Mouse (Mus musculus) lung, postnatal 0 days (tissue): Measurements from ENCODE around the gene Bad. TPM values are rescaled to one million over a fixed set of nuclear protein-coding genes. Genes with fewer than 3 reads are reported as not detected.
"Not testable (repeated sequence)": the region's sequence is repeated elsewhere in the genome, so short reads cannot be mapped to it uniquely, and the experiment has no call there.

Source experiments
- ATAC-seq: fragments of 200-750 bp; cut with Nextera tagmentation; 2 replicates; pipeline ENCODE4 v1.8.0; 2017; ENCODE audit warnings: moderate library complexity
- DNase-seq: peaks from one replicate; pipeline ENCODE4 v3.0.0-alpha.2; 2016; ENCODE audit warnings: low spot score
- H3K27ac ChIP-seq: fragments of 300-500 bp; sonication (generic); 2 replicates; pipeline ENCODE4 v1.5.1; 2014; ENCODE audit warnings: antibody characterized with exemption, mild to moderate bottlenecking, low read length, mixed read lengths
- H3K27me3 ChIP-seq: fragments of 300-500 bp; sonication (generic); replicated peaks from 2 replicates; pipeline ENCODE4 v1.6.1; 2014; ENCODE audit warnings: low read length, mixed read lengths; ENCODE audit not compliant: insufficient read depth
- H3K36me3 ChIP-seq: fragments of 300-500 bp; sonication (generic); 2 replicates; pipeline ENCODE4 v1.6.1; 2014; ENCODE audit warnings: low read length, mixed read lengths; ENCODE audit not compliant: insufficient read depth
- H3K4me1 ChIP-seq: fragments of 300-500 bp; sonication (generic); 2 replicates; pipeline ENCODE4 v1.6.1; 2014; ENCODE audit warnings: antibody characterized with exemption, low read depth, low read length, mixed read lengths; ENCODE audit not compliant: insufficient read depth
- H3K4me2 ChIP-seq: fragments of 300-500 bp; sonication (generic); replicated peaks from 2 replicates; pipeline ENCODE4 v1.6.1; 2014; ENCODE audit warnings: low read depth, mild to moderate bottlenecking, low read length, moderate library complexity, mixed read lengths
- H3K4me3 ChIP-seq: fragments of 300-500 bp; sonication (generic); 2 replicates; pipeline ENCODE4 v1.5.1; 2014; ENCODE audit warnings: low read depth, low read length
- H3K9ac ChIP-seq: fragments of 300-500 bp; sonication (generic); replicated peaks from 2 replicates; pipeline ENCODE4 v1.6.1; 2014; ENCODE audit warnings: low read depth, mild to moderate bottlenecking
- H3K9me3 ChIP-seq: fragments of 300-500 bp; sonication (generic); 2 replicates; pipeline ENCODE4 v1.6.1; 2016; ENCODE audit warnings: low read length, mixed read lengths
- CTCF ChIP-seq: IDR thresholded peaks from 2 replicates; pipeline ENCODE4 v1.5.1; 2016; ENCODE audit warnings: antibody characterized with exemption, mild to moderate bottlenecking
- EP300 ChIP-seq: IDR thresholded peaks from 2 replicates; pipeline ENCODE4 v1.6.1; 2016; ENCODE audit warnings: antibody characterized with exemption, mild to moderate bottlenecking, control low read depth
- whole genome bisulfite sequencing: fragments of 180-500 bp; shearing (Covaris S2); extraction: QIAGEN DNeasy Blood & Tissue Kit; methylation state at CpG from one replicate; pipeline ENCODE4 v1.1.7; 2014; 5-methylcytosine and 5-hydroxymethylcytosine counted together
- polyA plus RNA-seq: library from polyadenylated mRNA; unstranded; fragments of >200 nt; fragmentation: Nextera tagmentation; extraction: Ambion mirVana; gene quantifications from 2 replicates; pipeline ENCODE4 v1.2.1, GENCODE M21; 2015

Bad gene
- 106 TPM in 2 replicates for polyA plus RNA-seq

DNA sequence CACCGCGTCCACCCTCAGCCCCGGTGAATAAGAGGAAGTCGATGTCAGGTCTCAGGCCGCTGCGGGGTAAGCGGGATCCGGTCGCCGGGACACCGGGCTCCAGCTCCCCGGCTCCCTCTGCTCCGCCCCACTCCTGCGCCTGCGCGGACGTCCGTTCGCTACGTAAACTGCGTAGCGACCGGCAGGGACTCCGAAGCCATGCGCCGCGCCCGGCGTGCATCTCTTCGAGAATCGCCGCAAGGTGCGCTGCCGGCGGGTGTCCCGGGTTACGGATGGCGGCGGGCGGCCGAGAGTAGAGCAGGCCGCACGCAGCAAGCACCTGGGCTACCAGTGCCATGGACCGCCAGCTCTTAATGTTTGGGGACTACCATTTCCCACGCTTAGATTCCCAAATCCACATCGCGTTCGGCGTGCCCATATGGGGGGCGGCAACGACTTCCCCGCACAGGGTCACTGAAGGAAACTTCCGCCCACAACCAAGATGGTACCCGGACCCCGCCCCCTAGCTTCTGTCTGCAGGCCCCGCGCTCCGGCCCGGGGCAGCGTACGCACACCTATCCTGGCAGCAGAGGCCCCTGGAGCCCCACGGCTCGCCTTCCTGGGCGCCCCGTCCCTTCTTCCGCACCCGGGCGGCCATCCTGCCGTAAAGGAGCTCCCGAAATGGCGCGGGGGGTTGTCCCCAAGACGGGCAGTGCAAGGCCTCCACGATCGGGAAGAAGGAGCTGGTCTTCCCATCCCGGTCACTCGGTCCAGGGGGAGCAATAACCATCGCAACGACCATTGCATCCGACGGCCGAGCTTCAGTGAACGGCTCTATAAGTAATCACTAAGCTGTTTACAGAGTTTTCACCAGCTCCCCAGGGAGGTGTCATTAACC, at the start of gene Bad:
Gene Bad (plus strand): TSS at position 490 of the 877 bp plus-strand sequence.
- Histone ChIP-seq H3K9me3 (no peaks in the 10 kb centered on the region), H3K4me1 (peaks cover 4% of the 10 kb centered on the region), H3K36me3 (no peaks in the 10 kb centered on the region), H3K27me3 (no peaks in the 10 kb centered on the region), H3K4me2 (peak within 1 kb of the TSS; percentile 92), H3K4me3 (peak within 1 kb of the TSS; percentile 84), H3K27ac (peak within 1 kb of the TSS; percentile 93), H3K9ac (peak within 1 kb of the TSS; percentile 61)
- DNase-seq: peak; percentile 93
- TF ChIP-seq CTCF (peak; percentile 2), EP300 (peak; percentile 86)
- peak; percentile 84 for ATAC-seq
- WGBS: under 1% methylated on average over 82 of the region's 83 CpGs

GRCm38 (mm10) chr19:6892512-6892911, 49.1 kb upstream of the Bad start:
- H3K4me2 ChIP-seq: no peak overlapping the region
- no peaks in the 10 kb centered on the region for H3K4me1 ChIP-seq
- ATAC-seq (no peak), DNase-seq (no peak)
- no peak overlapping the region for H3K4me3 ChIP-seq
- no peak overlapping the region for H3K9ac ChIP-seq
- TF ChIP-seq CTCF (no peak), EP300 (no peak)
- no peaks in the 10 kb centered on the region for H3K27me3 ChIP-seq
- H3K36me3 ChIP-seq: no peaks in the 10 kb centered on the region
- no peaks in the 10 kb centered on the region for H3K9me3 ChIP-seq
- H3K27ac ChIP-seq: no peak overlapping the region
- WGBS: 47% methylated on average over 4 of the region's 4 CpGs

DNA sequence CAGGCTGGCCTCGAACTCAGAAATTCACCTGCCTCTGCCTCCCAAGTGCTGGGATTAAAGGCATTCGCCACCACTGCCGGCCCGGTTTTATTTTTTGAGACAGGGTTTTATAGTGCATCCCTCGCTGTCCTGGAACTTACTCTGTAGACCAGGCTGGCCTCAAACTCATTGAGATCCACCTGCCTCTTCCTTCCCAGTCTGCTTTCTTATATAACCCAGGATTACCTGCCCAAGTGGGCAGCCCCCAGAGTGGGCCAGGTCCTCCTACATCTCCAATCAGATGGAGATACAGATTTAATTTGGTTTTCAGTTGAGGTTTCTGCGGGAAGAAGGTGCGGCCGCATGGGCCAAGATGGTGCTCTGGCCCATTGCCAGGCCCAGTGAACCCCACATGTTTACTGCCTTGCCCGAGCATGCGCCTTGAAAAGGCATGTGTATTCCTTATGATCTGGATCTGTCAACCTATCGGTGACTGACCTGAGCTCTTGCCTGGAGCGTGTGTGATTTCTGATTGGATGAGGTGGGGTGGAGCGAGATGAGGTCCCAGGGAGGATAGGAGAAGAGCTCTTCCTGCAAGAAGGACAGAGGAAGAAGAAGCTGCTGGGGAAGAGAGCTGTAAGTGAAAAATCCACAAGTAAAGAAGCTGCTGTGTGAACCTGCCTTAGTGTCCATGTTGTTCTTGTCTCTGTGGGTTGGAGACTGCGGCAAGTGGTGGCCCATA, 47.8 kb upstream of the Bad start:
- H3K4me2 ChIP-seq: no peak overlapping the region
- no peak overlapping the region for H3K9ac ChIP-seq
- no peak for TF ChIP-seq EP300
- no peak for TF ChIP-seq CTCF
- H3K4me3 ChIP-seq: no peak overlapping the region
- H3K27me3 ChIP-seq: no peaks in the 10 kb centered on the region
- WGBS: 92% methylated on average over 14 of the region's 14 CpGs
- no peaks in the 10 kb centered on the region for H3K36me3 ChIP-seq
- no peaks in the 10 kb centered on the region for H3K9me3 ChIP-seq
- DNase-seq (no peak), ATAC-seq (no peak)
- H3K27ac ChIP-seq: no peak overlapping the region
- no peaks in the 10 kb centered on the region for H3K4me1 ChIP-seq

- ATAC-seq, H3K4me3 ChIP-seq, H3K27ac ChIP-seq, H3K4me2 ChIP-seq, H3K36me3 ChIP-seq, DNase-seq, H3K9ac ChIP-seq, H3K9me3 ChIP-seq, H3K4me1 ChIP-seq, H3K27me3 ChIP-seq: not testable (repeated sequence)
- WGBS: 69% methylated on average over 18 of the region's 18 CpGs
These were observed 45.9 kb upstream of the Bad start for GRCm38 (mm10) chr19:6895608-6896305.

DNA sequence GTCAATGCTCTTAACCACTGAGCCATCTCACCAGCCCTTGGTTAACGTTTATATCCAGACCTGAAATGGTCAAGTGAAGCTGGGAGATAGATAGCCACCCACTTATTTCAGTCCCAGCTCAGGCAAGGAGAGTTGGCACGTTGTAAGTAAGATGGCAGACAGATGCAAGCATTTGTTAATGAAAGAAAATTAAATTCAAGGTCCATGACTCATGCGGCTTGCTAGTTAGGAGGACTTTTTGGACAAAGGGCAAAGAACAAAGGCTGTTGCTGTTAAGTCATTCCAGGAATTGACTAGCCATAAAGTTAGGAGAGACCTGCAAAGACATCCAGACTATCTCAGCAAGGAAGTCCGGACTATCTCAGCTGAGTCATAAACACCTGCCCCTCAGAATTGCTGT, 42.0 kb upstream of the Bad start:
- Histone ChIP-seq H3K4me2 (no peak overlapping the region), H3K27me3 (no peaks in the 10 kb centered on the region), H3K36me3 (peaks cover 9% of the 10 kb centered on the region; the same call in 1 of the 2 replicates), H3K9me3 (no peaks in the 10 kb centered on the region), H3K4me1 (no peaks in the 10 kb centered on the region), H3K27ac (no peak overlapping the region), H3K4me3 (no peak overlapping the region), H3K9ac (no peak overlapping the region)
- DNase-seq: no peak
- WGBS: 84% methylated on average over 4 of the region's 4 CpGs
- TF ChIP-seq EP300 (no peak), CTCF (no peak)
- ATAC-seq: no peak

DNA sequence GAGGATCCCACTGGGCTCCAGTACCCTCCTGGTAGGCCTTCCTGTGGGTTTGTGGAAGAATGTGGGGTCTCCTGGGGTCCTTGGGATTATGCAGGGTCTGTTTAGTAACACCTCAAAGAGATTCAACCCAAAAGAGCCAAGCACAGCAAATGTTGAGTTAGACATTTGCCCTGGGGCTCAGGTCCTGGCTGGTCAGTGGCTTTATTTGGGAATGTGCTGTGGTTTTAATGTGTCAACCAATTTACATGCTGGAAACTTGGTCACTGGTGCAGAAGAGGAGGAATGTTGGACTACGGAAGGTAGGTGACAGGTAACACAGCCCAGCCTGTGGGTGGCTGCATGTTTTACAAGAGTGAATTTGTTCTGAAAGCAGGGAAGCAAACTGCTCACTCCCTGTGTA, 38.6 kb upstream of the Bad start:
- ATAC-seq: no peak
- no peak for DNase-seq
- no peak overlapping the region for H3K4me3 ChIP-seq
- H3K27me3 ChIP-seq: no peaks in the 10 kb centered on the region
- H3K27ac ChIP-seq: no peak overlapping the region
- no peaks in the 10 kb centered on the region for H3K9me3 ChIP-seq
- H3K4me1 ChIP-seq: no peaks in the 10 kb centered on the region
- H3K9ac ChIP-seq: no peak overlapping the region
- H3K36me3 ChIP-seq: peaks cover 9% of the 10 kb centered on the region; the same call in 1 of the 2 replicates
- TF ChIP-seq EP300 (no peak), CTCF (no peak)
- no peak overlapping the region for H3K4me2 ChIP-seq
- WGBS: 88% methylated on average over 1 of the region's 1 CpGs
